Mouse (Mus musculus) liver, adult 2 months (tissue): ENCODE results near the gene Scaper.

ENCODE experiments used
- CTCF ChIP-seq: fragments of 200-500 bp; IDR thresholded peaks from 2 replicates; pipeline ENCODE4 v1.5.1; 2011; ENCODE audit warnings: low read depth, low read length, control low read depth
- POLR2A ChIP-seq: fragments of 200-500 bp; IDR thresholded peaks from 2 replicates; pipeline ENCODE4 v1.6.1; 2011; ENCODE audit warnings: low read length, control low read depth; ENCODE audit not compliant: insufficient read depth; ENCODE audit errors: extremely low read depth

DNA sequence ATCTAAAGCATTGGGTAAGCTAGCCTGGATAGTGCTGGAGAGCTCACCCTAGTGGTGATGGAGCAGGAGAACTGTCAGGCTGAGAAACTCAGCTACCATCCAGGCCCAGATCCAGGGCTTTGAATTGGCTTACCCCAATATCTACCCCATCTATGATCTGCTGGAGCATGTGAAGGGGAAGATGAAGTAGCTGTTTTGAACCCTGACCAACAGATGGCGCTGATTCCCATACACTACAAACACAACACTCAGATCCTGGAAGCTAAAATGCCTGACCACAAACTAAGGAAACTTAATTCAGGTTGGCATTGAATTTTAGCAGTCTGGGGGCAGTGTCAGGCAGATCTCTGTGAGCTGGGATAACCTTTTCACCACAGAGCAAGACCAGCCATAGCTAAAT is 8.9 kb upstream of the Scaper start:
- TF ChIP-seq CTCF (no peak), POLR2A (no peak)
